Mouse (Mus musculus) adrenal gland, postnatal 36 days (tissue): ENCODE results near the gene Prkce. TPM values are rescaled to one million over a fixed set of nuclear protein-coding genes. Genes with fewer than 3 reads are reported as not detected.
A peak's percentile ranks its signal among the peaks of the same experiment; 100 is the strongest.

Experiments used
- DNase-seq, 2 experiments: peaks; one replicate each; pipeline ENCODE4 v3.0.0; 2021; ENCODE audit warnings: mixed read lengths in 1 of 2
- total RNA-seq, 2 experiments: library from RNA; stranded (reverse); gene quantifications; 2 replicates each; pipeline ENCODE4 v1.2.3; 2021

Prkce gene
- total RNA-seq, 2 experiments from 2014 or later, result 18.1 to 21.1 TPM

DNA sequence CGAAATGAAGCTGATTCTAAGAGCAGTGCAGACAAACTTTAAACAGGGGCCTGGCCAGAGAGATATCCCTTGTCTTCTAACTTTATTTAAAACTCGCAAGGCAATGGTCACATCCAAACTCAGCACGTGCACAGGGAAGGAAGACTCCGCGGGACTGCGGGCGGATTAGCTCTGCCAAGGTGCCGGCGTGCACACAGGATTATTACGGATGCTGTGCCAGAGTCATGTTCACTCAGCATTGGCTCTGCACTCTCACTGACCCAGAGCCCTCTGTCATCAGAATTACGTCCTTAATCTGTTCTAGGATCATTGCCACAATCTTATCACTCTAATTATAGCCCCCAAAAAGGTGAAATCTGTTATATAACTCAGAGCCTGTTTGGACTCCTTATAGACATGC lies 353.7 kb downstream of the Prkce start:
- no peak for DNase-seq

DNA sequence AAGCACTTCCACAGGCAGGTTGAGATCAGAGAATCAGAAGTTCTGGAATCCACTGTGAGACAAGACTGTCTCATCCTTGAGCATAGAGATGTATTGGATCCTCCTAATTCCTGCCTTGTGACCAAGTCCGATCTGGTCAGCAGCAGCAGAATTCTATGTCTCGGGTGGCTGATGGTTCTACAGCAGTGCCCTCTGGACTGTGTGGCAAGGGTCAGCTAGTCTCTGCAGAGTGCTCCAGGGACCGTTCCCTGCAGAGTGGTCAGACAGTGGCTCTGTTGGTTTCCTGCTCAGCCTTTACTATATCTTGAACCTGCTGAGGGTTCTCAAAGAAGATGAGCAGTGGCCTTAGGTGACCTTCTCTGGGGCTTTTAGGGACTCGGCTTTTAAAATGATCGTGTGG lies 355.1 kb downstream of the Prkce start:
- DNase-seq, result no peak

DNA sequence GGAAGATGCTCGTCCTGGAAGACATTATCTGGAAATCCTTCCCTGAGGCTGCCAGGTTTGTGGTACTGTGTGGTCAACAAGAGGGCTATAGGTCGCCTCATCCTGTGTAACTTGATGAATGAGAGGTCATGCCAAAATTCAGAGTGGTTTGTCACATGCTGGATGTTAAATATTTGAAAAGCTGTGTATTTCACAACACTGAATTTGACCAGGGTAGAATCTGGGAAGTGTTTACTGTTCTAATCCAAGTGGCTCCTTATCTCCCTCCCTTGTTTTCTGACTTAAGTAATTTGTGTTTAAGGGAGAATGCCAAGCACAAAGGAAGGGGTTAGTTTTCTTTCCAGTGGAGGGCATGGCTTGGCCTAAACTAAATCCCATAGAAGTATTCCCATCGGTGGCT lies 355.8 kb downstream of the Prkce start:
- no peak for DNase-seq

DNA sequence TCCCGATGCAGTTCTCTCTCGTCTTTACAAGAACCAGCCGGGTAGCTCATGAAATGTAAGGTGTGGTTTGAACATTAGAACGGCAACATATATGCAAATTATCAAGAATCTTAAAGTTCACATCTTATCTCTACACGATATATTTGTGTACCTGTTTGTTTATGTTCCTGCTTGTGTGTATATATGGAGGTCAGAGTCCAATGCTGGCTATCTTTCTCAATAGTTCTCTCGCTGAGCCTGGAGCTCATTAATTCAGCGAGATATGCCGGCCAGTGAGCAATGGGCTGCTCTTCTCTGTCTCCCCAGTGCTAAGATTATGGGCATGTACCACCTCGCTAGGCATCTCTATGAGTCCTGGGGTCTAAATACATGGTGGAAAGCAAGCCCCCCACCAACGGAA lies 356.3 kb downstream of the Prkce start:
- DNase-seq, result no peak

DNA sequence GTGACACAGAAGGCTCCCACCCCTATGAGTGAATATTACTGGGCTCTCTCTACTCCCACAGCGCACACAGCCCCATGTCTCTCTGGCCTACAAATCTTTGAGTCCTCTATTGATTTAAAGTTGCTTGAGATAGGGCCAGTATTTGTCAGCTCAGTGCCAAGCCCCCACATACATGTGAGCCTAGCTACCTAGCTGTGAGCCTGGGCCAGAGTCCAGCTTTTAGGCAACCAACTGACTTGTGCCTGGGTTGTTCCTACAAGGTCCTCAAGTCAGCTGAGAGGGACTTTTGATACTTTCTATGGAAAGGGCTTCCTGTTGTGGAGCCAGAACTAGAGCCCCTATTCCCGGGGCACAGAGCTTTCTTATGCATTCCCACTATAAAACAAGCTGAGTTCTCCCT lies 357.5 kb downstream of the Prkce start:
- DNase-seq, result no peak

DNA sequence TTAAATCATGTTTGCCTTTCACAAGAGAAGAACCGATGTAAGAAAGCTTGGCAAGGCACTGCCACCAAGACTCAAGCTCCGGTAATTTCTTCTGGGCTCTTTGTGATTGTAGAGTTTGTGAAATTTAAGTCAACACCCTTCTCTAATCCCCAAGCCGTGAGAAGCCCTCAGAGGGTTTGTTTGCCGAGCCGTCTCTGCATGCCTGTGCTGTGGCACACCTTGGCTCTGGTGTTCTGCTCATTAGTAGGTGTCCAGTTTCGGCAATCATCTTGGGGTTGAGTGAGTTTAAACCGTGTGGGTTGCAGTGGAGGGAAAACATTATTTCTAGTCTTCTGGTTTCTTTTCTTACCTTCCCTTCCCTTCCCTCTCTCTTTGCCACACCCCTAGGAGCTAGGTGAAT lies 358.4 kb downstream of the Prkce start:
- DNase-seq, result no peak

DNA sequence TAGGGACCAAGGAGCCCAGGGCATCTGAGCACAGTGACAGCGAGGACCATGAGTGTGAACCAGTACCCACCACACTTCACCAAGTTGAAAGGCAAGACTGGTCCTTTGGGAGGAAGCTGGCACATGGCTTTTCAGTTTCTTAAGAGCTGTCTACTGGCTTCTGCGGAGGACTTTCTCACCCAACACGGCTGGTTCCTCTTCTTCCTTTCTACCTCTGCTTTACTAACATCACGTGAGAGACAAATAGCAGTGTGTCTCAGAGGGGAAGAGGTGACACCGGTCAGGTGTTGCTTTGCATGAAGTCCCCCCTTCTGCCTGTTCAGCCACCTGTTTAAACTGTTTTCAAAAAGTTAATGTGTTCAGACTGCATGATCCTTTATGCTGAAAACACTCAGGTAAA lies 359.7 kb downstream of the Prkce start:
- DNase-seq, result no peak

DNA sequence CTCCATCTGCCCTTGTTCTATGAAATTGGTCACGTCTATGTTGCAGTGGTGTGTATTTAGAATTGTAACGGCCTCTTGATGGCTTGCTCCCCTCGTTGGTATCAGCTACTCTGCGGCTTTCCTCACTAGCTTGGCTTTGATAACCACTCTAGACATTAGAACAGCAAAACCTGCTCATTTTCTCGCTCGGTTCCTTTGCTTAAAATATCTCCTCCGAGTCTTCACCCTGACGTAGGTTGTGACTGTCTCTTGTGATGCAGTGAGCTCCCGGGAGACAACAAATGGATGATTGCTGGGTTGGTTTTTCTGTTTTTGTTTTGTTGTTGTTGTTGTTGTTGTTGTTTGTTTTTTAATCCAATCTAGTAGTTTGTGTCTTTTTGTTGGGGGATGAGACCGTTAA lies 361.4 kb downstream of the Prkce start:
- DNase-seq, result no peak

DNA sequence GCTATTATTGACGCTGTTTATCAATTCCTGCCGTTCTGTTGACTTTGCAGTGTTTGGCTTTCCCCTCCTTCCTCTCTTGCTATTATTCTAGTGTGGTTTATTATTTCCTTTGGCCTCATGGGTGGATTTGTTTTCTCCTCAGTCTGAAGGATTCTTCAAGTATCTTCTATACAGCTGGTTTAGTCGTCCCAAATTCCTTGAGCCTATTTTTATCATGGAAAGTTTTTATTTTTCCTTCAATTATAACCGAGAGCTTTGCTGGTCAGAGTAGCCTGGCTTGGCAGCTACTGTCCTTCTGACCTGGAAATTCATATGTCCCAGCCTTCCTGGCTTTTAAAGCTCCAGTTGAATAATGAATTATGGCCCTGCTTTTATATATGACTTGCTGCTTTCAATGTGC lies 361.8 kb downstream of the Prkce start:
- no peak for DNase-seq

DNA sequence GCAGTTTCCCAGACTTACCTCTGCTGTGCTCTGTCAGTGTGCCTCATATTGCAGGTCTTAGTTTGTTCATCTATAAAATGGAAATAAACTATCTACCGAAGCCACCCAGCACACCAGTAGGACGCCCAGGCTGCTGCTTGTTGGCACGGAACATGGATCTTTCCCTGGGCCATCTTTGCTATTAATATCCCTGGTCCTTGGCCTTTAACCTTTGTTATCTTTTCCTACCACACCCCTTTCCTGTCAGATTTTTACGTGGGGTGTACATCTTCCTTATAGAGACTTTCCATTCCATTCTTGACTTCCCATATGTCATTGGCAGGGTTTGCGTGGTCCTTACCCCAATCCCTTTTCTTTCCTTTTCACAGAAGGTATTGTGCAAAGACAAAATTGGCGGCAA lies 363.6 kb downstream of the Prkce start:
- DNase-seq, result no peak

DNA sequence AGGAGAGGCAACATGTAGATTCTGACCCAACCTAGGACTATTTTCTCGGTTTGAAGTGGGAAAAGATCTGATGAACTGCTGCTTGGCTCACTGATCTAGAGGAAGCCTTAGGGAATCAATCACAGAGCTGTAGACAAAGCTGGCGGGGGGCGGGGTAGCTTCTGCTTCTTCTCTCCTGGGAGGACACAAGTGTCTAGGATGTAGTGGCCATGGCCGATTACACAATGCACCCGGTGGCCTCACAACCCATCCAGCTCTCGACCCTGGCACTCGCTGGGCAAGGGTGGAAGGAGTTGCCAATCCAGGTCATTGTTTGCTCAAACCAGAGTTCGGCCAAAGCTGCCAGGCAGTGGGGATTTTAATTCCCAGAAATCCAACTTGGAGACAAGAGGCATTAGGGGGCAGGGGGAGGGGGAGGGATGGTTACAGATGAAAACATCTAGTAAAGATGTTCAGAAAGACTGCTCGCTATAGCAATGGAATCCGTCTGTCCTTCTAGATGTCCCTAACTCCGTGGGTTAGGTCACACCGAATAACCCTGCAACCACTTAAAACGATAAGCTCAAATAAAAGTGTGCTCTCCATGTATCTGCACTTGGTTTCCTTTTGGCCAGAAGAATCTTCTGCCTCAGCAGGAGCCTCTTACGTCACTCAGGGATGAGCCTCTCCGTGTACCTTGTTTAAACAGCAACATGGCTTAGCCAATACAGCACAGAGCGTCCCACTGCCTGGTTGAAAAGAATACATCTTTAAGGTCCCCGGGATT lies 365.4 kb downstream of the Prkce start:
- DNase-seq, result peak; percentile 52 to 56

DNA sequence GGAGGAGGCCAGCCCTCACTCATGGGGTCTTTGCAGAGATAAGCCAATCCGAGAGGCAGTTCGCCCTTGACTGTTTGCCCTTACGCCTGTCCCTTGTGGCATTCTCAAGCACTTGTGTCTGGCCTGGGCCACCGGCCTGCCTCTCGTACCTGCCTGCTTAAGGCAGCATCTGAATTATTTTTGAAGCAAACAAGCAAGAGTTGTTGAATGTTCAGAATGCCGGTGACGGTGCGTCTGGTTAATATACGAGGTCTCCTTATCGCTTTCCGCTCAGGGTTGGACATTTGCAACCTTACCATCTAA lies 365.9 kb downstream of the Prkce start:
- DNase-seq, result no peak

DNA sequence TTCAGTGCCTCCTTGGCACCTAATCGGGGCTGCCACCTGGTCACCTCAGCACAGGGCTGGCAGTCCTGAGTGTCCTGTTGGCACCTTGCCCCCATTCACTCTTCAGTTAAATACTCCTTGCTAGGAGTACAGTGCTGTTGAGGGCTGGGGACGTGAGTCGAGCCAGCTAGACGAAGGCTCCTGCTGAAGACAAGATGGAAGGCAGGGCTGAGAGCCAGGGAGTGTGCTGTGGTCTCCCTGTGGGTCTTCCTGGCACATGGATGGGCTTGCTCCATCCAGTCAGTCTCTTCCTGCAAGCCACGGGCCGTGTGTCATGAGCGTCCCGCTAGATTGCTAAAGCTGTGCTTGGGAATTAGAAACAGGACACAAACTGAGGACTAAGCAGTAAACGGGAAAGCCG lies 367.5 kb downstream of the Prkce start:
- DNase-seq, result peak in 1 of 2 experiments; percentile 11

DNA sequence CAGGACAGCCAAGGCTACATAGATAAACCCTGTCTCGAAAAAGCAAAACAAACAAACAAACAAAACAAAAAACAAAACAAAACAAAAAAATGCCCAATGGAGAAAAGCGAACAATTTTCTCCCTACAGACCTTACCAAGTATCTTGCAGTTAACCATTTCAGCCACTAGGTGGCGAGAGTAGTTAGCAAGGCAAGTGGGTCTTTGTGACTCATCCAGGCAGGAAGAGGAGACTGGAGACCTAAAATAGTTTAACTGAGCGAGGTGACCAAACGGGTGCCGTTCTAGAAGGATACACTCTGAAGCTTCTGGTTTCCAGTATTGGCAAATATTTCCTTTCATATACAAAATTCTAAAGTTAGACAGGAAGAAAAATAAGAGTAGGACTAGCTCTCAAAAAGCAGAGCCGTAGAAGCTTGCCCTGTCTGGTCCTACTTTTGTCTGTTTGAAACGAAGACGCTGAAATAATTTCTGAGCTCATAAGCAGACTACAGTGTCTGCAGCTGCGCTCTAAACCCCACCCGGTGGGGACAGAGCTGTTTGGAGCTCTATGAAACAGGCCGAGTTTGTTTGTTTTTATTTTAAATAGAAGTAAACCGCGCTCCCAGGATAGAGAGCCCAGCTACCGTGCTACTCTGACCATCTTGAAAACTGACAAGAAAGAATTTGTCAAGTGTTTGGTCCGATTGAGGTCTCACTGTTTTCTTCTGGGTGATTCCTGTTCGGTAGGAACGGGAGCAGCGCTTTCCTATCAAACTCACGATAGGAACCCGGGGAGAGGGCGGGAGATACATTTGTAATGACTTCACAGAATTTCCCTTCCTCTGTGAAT lies 368.5 kb downstream of the Prkce start:
- DNase-seq, result peak; percentile 60 to 86

DNA sequence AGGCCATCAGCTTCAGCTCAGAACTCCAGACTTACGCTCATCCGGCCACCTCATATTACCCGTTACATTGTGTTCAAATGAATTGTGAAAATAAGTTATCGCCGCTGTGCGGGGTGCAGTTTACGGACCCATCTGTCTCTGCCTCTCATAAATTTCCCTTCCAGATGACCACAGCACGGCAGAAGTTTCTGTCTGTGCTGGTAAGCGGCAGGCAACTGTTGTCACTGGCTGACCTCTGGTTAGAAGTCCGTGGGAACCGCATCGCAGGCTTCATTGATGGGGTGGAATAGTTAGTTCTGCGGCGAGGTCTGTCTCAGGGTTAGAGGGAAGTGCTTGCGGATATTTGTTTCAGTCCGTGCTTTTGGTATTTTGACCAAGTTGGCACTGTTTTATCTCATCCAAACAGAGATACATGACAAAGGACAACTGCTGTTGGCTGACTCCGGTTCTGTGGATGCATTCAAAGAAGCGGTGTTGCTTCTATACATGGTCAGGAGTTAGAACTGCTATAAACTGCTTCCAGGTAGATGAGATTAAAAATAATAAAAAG lies 372.4 kb downstream of the Prkce start:
- DNase-seq, result no peak

DNA sequence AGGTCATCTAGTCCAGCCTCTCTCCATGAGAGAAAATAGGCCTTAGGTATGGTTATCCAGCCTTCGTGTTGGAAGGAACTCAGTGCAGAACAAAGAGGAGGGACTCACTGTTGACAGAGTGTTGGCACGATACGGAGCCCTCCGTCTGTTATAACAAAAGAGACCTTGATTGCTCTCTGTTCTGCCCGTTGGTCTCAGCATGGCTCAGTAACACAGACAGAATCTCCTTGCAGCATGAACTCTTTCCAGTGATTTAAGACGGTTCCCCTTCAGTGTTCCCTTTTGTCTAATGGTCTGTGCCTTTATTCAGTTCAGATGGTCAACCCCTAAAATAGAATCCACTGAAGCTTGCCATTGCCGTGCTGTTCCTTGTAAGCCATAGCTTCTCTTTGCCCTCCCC lies 378.9 kb downstream of the Prkce start:
- DNase-seq, result no peak

DNA sequence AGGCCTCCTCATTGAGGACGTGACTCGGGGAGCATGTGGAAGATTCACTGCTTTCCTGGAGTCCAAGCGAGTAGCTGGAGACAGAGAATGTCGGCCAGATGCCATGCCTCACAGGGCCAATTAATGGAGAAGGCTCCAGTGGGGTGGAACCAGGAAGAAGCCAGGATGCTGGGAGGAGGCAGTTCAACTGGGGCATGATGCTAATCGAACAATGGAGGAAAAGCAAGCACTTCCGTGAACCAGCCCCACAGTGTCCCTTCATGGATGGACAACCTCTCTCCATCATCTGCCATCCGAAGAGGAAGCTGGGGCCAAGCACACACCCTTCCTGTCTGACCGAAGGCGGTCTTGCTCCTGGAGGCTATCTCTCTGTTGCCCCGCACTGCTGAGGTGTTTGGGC lies 381.5 kb downstream of the Prkce start:
- no peak for DNase-seq

DNA sequence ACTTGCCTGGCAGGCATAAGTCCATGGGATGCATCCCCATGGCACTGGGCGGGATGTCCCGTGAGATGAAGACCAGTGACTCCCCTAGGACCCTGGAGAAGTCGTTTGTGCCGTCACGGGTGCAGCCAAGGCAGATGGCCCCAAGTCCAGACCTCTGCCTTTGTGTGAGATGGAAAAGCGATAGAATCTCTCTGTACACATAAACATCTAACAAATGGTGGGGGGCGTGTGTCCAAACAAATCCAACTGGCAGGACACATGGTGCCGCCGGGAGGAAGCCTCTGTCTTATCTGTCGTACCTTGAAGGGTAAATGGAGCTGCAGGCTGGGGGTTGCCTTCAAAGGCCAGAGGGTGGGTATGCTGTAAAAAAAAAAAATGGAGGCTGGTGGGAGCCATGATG lies 384.0 kb downstream of the Prkce start:
- no peak for DNase-seq

DNA sequence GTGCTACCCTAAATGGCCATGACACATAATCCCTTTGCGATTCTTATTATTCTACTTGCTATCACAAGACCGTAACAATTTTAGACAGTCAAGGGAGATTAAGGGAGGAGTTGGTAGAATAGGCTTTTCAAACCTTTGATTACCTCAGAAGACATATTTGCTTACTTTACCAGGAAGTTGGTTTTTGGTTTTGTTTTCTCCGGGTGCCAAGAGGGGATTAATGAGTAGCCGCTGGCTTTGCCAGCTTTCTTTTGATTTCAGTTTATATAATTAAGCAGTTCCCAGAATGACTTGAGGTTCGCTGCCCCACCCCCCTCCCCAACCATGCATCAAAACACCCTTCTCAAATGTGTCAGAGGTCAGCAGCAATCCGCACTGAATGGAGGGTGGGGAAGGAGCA lies 384.4 kb downstream of the Prkce start:
- no peak for DNase-seq

DNA sequence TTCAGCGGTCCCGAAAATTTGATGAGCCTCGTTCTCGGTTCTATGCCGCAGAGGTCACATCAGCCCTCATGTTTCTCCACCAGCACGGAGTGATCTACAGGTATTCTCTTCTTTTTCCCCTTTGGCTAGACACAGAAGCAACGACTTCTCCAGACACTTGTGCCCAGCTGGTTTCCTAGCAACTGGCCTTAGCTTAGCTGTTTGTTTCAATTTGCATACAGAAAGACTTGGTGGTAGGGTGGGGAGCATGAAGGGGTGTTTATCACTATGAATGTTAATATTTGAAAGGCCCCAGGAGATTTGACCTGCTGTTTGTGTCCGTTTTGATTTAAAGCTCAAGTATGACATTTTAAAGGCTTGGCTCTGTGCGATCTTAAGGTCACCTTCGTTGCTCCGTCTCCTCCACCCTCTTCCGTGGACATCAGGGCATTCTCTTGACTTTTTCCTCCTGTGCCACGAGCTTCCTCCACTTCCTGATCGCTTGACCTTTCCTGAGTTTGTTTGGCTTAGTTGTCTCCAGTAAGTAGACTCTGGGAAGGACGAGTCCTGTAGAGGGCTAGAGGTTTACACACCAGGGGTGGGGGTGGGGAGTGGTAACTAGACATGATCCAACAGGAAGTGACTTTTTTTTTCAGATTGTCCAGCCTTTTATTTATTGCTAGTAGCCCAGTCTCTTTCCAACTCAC lies 391.8 kb downstream of the Prkce start:
- DNase-seq, result peak in 1 of 2 experiments; percentile 60

DNA sequence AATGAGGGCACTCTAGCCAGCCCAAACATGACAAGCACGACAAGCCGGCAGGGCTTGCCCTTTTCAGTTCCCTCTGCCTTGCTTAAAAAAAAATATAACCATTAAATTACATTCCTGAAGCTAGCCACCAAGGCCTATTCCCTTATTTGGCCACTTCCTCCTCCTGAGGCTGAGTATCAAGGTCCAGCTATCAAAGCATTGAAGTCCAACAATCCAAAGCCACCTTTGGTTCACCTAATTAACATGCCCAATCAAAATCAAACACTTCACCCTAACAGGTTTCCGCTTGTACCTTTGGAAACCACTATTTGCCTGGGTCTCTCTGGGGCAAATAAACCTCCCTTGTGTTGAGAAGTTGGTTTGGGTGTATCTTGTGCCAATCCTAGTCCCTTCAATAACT lies 392.9 kb downstream of the Prkce start:
- peak; percentile 18 to 23 for DNase-seq

DNA sequence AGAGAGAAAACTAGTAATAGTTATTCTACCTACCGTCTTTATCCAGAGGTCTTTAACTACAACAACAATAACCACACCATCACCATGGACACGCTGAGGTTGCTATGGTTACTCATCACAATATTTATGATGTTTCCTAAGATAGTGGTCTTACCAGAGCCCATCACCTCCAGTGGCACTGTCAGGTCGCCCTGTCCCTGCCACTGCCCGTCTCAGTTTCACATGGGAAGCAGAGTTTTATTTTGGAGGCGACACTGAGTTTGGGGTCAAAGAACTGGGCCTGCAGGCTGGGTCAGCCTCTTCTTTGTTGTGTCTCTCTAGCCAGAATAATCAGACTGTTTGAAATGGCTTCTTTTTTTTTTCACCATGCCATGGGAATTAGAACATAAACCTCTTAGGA lies 402.9 kb downstream of the Prkce start:
- DNase-seq, result no peak

DNA sequence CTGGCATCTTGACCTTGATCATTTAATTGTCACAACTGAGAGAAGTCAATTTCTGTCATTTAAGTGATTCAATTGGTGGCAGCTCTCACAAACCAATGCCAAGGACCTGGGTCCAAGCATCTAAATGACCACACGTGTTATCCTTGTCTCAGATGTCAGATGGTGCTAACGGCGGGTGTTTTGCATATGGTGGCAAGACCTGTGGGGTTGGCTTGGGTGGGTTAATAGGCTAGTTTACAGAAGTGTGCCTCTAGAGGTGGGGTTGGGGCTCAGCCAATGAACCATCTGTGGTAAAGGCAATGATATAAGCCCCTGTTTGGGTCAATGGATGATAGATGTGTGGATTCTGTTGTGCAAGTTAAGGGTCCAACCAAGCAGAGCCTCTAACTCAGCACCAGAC lies 403.7 kb downstream of the Prkce start:
- DNase-seq, result no peak
